Mouse (Mus musculus) c-Kit-positive CD71-positive TER-119-positive erythroid progenitor cells, embryonic 14.5 days (primary cell): Measurements from ENCODE around the gene Fndc3b.

Experiments
- DNase-seq: peaks from one replicate; pipeline ENCODE4 v3.0.0-alpha.2; 2013; ENCODE audit warnings: low spot score

Fndc3b gene

DNA sequence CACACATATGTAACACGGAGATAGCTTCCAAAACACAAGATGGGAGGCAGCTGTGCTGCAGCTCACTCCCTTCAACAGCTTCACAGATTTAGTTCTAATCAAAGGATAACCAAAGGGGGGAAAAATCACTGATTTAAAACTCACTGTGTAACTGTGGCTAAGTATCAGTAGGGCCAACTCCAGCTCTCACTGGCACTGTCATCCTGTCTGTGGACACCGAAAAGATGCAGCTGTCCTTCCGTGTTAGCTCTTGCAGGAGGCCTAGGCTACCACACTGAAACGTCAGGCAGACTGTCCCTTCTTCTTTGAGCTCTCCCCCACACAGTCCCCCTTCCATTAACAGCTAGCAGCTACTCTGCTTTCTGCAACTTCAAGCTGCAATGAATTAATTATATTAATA lies 89.9 kb downstream of the Fndc3b start:
- no peak for DNase-seq

DNA sequence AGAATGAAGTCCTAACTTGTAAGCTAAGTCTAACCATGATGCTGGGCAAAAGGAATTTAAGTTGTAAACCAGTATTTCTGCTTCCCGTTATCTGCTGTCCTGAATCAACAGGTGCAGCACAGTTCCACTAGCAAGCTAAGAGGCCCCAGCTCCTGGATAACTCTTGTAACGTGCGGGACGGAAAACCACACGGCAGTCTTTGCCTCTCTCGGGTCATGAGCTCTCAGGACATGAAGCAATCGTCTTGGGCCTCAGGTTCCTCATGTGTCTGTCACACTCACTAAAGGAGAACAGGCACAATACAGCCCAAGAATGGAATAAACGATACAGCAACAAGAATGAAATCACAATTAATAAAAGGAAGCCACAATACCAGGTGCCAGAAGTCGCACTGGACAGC lies 93.4 kb downstream of the Fndc3b start:
- DNase-seq: no peak

DNA sequence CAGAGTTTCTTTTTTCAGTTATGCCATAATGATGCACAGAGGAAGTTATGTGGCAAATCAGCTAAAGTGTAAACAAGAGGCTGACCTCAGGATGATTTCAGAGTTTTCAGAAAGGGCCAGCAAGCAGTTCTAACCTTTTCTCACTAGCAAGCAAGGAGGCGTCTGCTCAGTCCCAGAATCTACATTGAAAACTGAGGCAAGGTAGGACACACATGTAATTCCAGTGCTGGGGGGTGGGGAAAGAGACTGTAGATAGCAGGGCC lies 93.9 kb downstream of the Fndc3b start:
- DNase-seq: no peak

DNA sequence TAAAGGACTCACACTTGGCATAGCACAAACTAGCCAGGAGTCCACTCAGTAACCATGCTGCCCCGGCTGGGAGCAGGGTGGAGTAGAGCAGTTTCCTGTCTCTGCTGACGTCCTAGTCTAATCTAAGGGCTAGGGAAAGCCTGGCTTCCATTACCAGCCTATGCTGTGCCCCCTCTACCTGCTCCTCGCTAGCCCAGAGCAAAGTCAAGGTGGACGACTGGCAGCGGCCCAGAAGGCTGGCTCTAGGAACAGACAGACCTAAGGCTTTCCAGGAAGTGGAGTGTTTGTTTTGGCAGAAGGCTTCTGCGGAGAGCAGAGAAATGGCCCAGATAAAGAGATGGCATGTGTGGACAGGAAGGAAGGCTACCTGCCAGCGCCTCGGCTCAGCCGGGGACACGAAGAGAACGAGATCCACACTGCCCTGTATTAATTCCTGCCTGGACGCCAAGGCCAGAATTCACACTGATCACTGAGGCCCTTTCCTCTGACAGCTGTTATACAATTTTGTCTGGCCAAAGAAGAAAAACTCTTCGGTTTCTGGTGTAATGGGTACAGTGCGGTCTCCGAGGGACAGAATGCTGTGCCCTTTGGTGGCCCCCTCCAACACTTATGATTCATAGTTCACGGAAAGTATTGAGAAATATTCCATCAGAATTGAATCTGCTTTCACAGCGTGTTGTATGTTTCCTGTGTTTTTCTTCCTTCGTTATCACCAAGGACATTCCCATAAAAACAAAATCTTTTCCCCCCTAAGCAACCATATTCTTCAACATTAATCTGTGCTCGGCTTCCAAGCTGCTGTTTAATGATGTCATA lies 94.5 kb downstream of the Fndc3b start:
- no peak for DNase-seq

DNA sequence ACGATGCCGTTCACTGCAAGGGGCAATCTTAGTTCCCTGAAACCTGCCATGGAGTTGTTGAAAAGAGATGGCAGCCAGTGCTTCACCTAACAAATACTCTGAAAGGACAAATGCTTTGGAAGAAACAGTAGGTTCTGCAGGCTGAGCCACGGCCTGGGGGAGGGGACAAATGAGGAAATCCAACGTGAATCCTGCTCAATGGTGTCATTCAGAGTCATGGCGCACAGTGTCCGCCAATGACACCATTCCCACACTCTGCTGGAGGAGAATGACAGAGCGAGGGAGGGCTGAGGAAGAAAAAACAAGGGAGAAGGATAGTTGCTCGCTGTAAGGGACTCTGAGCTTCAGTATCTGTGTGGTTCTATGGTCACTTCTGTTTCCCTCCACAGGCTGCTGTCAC lies 95.6 kb downstream of the Fndc3b start:
- no peak for DNase-seq

DNA sequence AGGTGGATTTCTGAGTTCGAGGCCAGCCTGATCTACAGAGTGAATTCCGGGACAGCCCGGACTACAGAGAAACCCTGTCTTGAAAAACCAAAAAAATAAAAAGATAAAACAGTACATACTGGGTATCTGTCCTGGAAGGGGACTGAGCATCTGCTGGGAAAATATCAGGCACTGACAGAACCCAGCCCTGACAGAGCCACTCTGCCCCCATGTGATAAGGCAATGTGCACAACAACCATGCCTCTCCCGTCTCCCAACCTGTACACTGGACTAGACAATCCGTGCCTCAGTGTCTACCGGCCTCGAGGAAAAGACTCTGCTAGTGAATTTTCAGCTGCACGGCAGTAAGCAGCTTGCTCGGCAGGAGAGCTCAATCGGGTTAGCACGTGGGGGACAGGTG lies 97.3 kb downstream of the Fndc3b start:
- DNase-seq: no peak

DNA sequence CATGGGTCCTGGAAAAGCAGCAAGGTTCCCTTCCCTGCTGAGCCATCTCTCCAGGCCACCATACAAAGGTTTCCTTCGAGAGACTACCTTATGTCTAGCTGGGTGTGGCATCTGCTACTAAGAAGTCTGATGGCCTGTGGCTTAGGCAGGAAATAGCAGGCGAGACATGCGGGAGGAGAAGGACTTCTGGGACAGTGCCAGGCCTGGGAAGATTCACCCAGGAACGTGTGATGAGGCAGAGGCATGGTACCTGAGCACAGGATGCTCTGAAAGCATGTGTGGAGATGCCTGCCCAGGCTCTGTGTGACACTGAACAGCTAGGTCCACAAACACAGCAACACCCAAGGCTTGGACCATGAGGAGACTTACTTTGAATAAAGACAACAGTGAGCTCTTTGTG lies 98.1 kb downstream of the Fndc3b start:
- no peak for DNase-seq

DNA sequence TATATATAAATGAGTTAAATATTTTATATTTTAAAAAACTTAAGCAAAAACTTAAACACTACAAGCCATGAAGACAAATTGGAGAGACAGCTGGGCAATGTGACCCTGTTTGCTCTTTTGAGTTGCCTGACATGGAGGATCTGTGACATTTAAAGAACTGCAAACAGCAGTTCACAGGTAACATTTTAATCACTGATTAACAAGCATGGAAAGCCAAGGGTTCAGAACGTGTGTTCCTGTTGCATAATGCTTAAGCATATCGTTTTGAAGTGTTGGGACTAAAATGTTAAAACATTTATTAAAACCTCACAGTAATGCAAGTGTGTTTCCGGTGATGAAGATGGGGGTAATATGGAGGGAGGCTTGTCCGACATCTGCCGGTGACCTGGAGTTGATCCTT lies 99.1 kb downstream of the Fndc3b start:
- no peak for DNase-seq

DNA sequence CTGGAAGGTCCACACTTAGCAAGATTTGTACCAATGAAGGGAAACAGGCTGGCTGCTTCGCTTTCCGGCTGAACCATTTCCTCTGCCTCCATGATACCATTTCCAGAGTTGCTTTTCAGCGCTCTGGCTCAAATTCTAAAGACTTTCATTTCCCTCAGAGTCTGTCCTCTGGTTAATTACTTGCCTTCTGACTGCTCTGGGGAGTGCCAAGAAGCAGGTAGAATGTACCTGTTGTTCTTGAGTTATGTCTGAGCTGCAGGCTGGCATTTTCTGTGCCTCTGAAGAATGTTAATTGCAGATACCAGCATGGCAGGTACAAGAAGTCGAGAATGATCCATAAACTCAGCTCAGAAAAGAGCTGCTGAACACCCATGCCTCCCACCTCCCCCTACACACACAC lies 100.6 kb downstream of the Fndc3b start:
- no peak for DNase-seq

DNA sequence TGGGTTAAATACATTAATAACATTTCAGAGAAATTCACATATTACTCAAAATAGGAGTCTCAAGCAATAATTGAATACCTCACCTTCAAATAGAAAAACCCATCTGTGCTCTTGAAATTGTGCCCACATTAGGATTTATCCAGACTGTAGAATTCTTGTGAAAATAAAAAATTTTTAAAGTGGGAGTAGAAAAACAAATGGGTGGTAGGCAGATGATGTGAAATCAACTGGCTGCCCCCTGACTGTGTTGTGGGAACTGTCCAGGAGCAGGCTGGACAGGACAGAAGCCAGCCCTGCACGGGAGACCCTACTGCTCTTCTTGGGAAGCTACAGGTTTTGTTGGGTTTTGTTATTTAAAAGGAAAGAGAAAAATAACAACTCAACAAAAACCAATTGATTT lies 101.0 kb downstream of the Fndc3b start:
- no peak for DNase-seq

DNA sequence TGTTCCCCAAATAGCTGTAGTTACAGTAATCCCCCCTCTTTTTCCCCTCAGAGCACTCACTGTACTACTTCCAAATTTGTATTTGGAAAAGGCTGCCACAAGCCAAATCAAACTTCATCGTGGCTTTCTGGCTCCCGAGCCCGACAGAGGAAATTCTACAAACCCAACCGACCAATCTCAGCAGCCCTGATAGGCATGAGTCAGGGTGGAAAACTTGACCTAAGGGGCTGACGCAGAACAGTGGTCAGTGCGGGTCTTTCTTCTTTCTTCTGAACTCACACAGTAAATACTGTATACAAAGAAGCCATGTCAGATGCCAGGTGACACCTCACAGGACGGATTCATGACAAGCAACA lies 103.3 kb downstream of the Fndc3b start:
- no peak for DNase-seq

DNA sequence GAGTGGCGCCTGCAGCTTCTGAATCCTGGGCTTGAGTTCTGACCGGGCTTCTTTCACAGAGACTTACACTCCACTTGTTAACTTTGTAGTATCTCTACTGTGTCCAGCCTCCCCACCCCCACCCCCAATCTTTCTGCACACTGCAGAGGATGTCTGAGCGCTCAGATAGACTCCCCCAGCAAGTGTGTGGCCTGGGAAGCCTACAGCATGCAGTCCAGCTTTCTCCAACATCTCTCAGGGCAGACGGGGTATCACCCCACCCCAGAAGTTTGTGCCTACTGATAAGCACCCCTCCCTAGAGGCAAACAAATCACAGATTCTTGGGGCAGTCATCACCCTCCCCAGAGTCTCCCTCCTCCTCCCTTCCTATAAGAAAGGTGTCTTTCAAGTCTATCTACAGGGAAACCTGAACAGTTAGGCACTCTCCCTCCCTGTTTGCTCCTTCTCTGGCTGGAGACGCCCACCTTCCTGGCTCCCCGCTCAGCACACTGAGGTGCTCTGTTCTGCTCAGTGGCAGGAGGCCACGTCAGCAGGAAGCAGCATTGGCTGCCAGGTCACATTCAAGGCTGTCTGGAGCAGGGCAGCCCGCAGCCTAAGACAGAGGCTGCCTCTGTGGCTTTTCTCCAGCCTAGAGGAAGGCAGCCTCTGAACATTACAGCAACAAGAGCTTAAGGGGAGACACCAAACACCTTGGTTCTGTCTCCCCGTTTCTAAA lies 103.9 kb downstream of the Fndc3b start:
- no peak for DNase-seq

DNA sequence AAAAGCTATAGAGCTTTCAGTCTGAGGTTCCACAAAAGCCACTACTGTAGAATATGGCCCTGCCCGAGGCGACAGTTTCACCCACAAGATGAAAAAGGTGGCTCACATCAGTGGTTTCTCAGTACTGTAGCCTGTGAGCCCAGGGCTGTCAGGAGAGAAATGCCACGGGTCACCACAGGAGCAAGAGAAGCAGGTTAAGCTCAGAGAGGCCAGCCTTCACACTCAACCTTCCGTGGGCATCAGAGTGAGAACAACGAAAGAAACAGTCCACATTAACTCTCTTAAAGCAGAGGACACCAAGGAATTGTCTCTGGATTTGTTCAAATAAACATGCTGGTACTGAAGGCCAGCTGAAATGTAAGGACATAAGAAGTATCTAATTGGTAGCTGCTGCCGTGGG lies 104.5 kb downstream of the Fndc3b start:
- no peak for DNase-seq

DNA sequence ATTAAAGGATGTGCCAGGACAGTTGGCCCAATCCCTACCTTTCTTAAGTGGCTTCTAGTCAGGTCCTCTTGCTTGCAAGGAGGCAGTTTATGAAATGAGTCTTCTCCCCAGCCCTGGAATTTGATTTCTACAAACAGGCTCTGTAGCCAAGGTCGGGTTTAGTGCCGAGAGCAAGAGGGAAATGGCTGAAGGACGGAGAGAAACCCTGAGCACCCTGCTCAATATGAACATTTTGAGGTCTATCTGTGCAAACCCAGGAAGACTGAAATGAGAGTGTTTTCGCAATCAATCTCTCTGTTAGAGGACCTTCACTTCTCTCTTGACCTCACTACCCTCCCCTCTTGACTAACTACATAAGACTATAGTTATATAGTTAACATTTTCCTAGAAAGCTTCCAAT lies 105.5 kb downstream of the Fndc3b start:
- no peak for DNase-seq

DNA sequence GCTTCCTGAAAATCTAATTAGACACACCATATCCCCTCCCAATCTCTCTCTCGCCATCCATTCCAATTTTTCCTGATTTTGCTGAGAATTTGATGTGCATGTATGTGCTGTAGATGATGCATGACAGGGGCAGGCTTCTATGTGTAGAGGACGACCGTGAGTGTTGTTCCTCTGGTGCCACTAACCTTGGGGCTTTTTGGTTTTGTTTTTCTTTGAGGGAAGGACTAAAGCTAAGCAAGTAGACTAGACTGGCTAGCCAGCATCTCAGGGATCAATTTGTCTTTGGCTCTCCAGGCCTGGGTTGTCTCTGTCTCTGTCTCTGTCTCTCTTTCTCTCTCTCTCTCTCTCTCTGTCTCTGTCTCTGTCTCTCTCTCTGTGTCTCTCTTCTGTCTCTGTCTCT lies 106.0 kb downstream of the Fndc3b start:
- no peak for DNase-seq

DNA sequence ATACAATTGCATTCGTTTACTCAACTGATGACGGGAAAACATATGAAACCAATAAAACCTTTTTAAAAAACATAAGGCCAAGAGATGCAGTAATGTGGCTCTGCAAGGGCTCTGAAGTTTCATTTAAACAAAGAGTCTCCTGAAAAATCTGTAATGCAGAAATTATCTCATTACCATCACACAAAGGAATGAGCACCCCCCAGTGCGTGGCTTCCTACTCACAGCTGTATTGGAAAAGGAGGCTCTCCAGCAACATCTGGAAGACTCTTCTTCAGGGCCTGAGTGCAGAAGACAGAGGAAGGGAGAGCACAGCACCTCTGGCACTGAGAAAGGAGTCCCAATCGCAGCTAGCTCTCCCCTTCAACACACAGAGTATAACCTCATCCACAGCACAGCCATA lies 106.5 kb downstream of the Fndc3b start:
- no peak for DNase-seq

DNA sequence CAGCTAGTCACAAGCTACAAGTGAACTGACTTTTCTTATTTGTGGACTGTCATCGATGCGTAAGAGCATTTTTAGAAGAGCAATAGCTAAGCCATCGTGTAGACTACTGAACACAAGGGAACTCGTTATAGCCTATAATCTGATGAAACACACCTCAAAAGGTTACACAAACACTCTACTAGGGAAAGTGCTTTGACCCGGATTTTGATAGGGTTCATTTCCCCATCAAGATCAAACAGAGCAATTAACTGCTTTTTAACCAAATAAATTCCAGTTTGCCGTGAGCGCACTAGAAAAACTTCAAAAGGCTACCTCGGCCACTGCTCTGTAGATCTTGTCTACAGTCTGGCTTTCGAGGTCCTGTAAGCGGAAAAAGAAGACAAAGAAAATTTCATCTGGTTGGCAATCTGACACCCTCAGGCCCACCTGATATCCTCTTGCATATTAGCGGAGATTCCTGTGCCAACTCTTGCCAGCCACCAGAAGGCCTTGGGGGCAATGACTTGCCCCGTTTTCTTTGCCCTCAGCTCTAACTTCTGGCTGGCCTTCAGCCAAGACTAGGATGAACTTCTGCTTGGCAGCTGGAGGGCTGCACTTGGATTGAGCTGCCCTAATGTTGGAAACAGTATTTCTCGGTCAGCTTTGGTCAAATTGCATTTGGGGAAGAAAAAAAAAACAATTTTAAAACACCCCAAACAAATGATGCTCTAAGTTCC lies 107.0 kb downstream of the Fndc3b start:
- DNase-seq: no peak

DNA sequence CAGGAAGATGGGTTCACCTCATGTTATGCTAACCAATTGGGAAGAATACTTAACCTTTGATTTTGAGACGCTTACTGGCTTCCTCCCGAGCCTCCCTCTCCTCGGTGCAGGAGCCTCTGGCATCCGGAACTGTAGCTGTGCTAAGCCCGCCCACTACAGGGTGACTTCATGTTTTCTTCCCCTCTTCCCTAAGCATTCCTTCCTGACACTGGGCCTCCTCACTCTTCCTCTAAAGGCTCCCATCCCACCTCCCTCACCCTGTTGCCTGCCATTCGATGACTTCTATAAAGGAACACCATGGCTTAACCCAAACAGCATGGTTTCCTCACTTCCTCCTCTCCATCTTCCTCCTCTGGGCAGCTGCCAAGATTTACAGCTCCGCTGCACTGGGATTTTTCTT lies 110.5 kb downstream of the Fndc3b start:
- no peak for DNase-seq

DNA sequence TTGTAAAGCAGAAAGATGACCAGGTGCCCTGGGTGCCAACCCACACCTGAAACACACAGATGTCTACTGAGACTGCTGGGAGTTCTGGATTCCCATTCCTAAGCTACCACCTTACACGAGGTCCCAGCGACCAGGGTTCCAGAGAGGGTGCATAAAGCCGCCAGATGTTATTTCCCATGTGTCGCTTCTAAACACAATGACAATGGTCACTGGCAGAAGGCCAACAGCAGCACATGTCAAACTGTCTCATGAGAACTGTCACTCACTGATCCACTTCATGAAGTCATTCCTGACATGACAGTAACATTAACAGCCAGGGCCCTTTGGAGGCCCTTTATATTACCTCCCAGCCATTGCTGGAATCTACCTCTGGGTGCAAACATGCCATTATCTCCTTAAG lies 110.9 kb downstream of the Fndc3b start:
- DNase-seq: no peak

DNA sequence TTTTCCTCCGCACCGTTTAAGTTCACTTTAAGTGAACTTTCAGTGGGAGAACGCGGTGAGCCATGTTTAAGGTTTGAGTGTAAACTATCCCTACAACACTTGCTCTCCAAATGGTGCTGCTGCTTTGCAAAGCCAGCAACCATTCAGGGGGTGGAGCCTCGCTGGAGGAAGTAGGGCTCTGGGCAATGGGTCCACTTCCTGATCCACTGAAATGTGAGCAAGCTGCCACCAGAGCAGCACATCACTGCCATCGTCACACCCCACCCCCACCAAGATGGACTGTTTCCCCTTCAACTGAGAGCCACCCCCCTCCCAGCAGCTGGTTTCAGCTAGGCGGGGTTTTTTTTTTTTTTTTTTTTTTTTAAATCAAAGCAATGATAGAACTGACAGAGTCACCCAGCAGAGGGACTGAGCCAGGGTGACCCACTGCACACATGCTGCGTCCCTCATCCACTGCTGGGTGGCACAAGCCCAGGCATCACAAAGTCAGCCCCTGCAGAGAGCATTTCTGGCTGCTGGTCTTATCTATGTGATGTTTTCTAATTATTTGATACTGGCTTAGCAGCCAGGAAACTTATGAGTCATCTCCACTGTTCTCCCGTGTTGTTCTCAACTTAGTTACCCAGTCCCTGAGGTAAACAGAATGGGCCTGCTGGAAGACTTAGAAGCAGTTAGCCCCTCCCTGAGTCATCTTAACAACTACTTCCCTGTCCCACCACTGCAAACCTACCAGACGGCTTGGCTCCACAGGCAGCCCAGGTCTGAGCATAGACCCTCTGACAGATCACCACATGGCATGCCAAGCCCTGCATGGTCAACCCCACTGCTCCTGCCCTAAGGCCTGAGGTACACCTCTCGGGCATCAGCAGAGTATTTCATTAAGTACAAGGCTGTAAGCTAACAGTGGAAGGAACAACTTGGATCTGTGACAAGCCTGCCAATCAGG lies 112.4 kb downstream of the Fndc3b start:
- DNase-seq: no peak

DNA sequence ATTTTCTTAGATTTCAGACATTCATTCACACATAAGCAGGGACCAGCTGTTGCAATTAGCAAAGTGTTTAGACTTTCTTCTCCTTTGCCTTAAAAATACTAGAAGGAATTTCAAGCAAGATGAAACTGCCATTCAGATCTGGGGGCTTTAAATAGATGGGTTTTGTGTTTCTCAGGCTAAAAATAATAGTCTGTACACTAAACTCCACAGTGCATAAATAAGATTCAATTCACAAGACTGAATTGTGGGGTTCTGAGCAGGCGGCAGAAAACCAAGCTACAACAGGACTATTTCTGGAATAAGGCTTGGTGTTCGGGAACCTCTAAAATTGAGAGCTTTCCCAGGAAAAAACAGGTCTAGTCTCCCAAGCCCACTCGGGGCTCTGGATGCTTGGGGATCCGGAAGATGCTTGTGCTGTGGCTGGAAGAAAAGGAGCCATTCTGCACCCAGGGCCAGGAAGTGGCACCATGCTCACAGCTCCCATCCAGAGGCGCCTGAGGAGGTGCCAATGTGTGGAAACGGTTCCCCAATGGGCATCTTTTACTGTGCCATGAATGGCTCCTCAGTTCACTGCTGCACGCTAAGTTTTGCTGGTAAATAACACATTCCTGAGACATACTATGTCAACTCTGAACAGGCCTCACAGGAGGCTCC lies 117.5 kb downstream of the Fndc3b start:
- no peak for DNase-seq
